Mouse (Mus musculus) cerebellum, adult 11-12 months (tissue): Measurements from ENCODE around the gene Hist1h3f.
A peak's percentile ranks its signal among the peaks of the same experiment; 100 is the strongest.
"Not testable (repeated sequence)": the region's sequence is repeated elsewhere in the genome, so short reads cannot be mapped to it uniquely, and the experiment has no call there.

Experiments used
- DNase-seq: peaks from one replicate; pipeline ENCODE4 v3.0.0; 2022

Hist1h3f gene

GRCm38 (mm10) chr13:23570261-23571021, 26.6 kb downstream of the Hist1h3f start:
- DNase-seq: not testable (repeated sequence)

- peak; percentile 60 for DNase-seq
Measured at GRCm38 (mm10) chr13:23571022-23571503, 27.2 kb downstream of the Hist1h3f start, which contains the start of the genes Hist1h2ae and Hist1h2bg. Hist1h2ae (minus strand) TSS chr13:23571220. Hist1h2bg (plus strand) TSS chr13:23571396.

- DNase-seq: not testable (repeated sequence)
Measured at GRCm38 (mm10) chr13:23571504-23572217, 27.8 kb downstream of the Hist1h3f start.

- DNase-seq: no peak
Measured at GRCm38 (mm10) chr13:23572218-23573033, 28.6 kb downstream of the Hist1h3f start.

GRCm38 (mm10) chr13:23573034-23573897, 29.4 kb downstream of the Hist1h3f start:
- DNase-seq: not testable (repeated sequence)

GRCm38 (mm10) chr13:23573898-23574524, 30.2 kb downstream of the Hist1h3f start, which contains the start of the genes Hist1h2bf and Hist1h2ad:
Hist1h2bf (minus strand) TSS chr13:23574196.
Hist1h2ad (plus strand) TSS chr13:23574381.
- peak; percentile 85 for DNase-seq

GRCm38 (mm10) chr13:23574546-23575170, 30.8 kb downstream of the Hist1h3f start:
- DNase-seq: not testable (repeated sequence)

- no peak for DNase-seq
Measured at GRCm38 (mm10) chr13:23575271-23575851, 31.5 kb downstream of the Hist1h3f start, which contains the start of gene Hist1h3d. Hist1h3d (plus strand) TSS chr13:23575763.

GRCm38 (mm10) chr13:23575864-23576313, 32.0 kb downstream of the Hist1h3f start:
- not testable (repeated sequence) for DNase-seq

- DNase-seq: no peak
Measured at GRCm38 (mm10) chr13:23576351-23576881, 32.6 kb downstream of the Hist1h3f start.

GRCm38 (mm10) chr13:23576906-23577639, 33.2 kb downstream of the Hist1h3f start:
- no peak for DNase-seq

GRCm38 (mm10) chr13:23577835-23578234, 34.0 kb downstream of the Hist1h3f start:
- DNase-seq: no peak

GRCm38 (mm10) chr13:23581408-23582218, 37.8 kb downstream of the Hist1h3f start, which contains the start of gene Hist1h4d:
Hist1h4d (plus strand) TSS chr13:23581598.
- DNase-seq: peak; percentile 96

- no peak for DNase-seq
Measured at GRCm38 (mm10) chr13:23582219-23583056, 38.6 kb downstream of the Hist1h3f start.

- no peak for DNase-seq
Measured at GRCm38 (mm10) chr13:23583387-23584068, 39.7 kb downstream of the Hist1h3f start.

- no peak for DNase-seq
Measured at GRCm38 (mm10) chr13:23584331-23584730, 40.5 kb downstream of the Hist1h3f start.
